Mouse (Mus musculus) lung, embryonic 16.5 days (tissue): ENCODE data around the gene Actr3b. TPM values are rescaled to one million over a fixed set of nuclear protein-coding genes. Genes with fewer than 3 reads are reported as not detected.

Source experiments
- ATAC-seq: fragments of 200-750 bp; cut with Nextera tagmentation; 2 replicates; pipeline ENCODE4 v1.8.0; 2017; ENCODE audit warnings: low read depth, mild to moderate bottlenecking, moderate library complexity
- H3K27ac ChIP-seq: fragments of 300-500 bp; sonication (generic); 2 replicates; pipeline ENCODE4 v1.5.1; 2014; ENCODE audit warnings: mild to moderate bottlenecking, control low read depth, low read length
- H3K27me3 ChIP-seq: fragments of 300-500 bp; sonication (generic); 2 replicates; pipeline ENCODE4 v1.6.1; 2014; ENCODE audit warnings: low read depth, low read length, mixed read lengths; ENCODE audit not compliant: control insufficient read depth, insufficient read depth
- H3K36me3 ChIP-seq: fragments of 300-500 bp; sonication (generic); 2 replicates; pipeline ENCODE4 v1.6.1; 2014; ENCODE audit warnings: low read length; ENCODE audit not compliant: control insufficient read depth, insufficient read depth
- H3K4me1 ChIP-seq: fragments of 300-500 bp; sonication (generic); replicated peaks from 2 replicates; pipeline ENCODE4 v1.6.1; 2014; ENCODE audit warnings: low read length, mixed read lengths; ENCODE audit not compliant: control insufficient read depth, insufficient read depth
- H3K4me2 ChIP-seq: fragments of 300-500 bp; sonication (generic); 2 replicates; pipeline ENCODE4 v1.6.1; 2014; ENCODE audit warnings: low read depth, low read length, control low read depth
- H3K4me3 ChIP-seq: fragments of 300-500 bp; sonication (generic); 2 replicates; pipeline ENCODE4 v1.5.1; 2014; ENCODE audit warnings: mild to moderate bottlenecking, low read length, control low read depth
- H3K9ac ChIP-seq: fragments of 300-500 bp; sonication (generic); 2 replicates; pipeline ENCODE4 v1.6.1; 2014; ENCODE audit warnings: low read length, control low read depth
- H3K9me3 ChIP-seq: fragments of 300-500 bp; sonication (generic); 2 replicates; pipeline ENCODE4 v1.6.1; 2016; ENCODE audit warnings: low read length; ENCODE audit not compliant: control insufficient read depth
- WGBS: fragments of 180-500 bp; shearing (Covaris S2); extraction: QIAGEN DNeasy Blood & Tissue Kit; methylation state at CpG from one replicate; pipeline ENCODE4 v1.1.7; 2014; 5-methylcytosine and 5-hydroxymethylcytosine counted together
- polyA plus RNA-seq: library from polyadenylated mRNA; unstranded; fragments of >200 nt; fragmentation: Nextera tagmentation; extraction: Ambion mirVana; gene quantifications from 2 replicates; pipeline ENCODE4 v1.2.1, GENCODE M21; 2015

The Actr3b gene
- polyA plus RNA-seq, 1 experiment from 2014 or later: 2.0 TPM

DNA sequence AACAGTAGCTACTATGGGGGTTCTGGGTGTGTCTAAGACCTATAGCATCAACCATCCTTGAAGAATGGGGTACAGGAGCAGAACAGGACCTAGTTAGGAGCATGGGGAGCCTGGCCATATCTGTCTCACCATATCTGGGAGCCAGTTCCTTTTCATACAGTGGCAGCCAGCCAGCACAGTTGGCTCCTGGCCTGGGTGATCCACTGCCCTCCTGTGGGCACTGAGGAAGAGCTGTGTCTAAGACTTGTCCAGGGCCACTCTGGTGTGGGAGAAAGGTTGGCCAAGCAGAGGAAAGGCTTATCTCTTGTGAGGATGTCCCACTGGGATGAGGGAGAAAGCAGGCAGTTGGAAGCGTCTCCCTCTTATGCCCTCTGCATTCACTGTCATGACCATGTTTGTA lies 131.5 kb downstream of the Actr3b start:
- Histone ChIP-seq H3K4me3 (no peak overlapping the region), H3K4me1 (no peaks in the 10 kb centered on the region), H3K9me3 (no peaks in the 10 kb centered on the region), H3K27ac (no peak overlapping the region), H3K27me3 (no peaks in the 10 kb centered on the region), H3K36me3 (no peaks in the 10 kb centered on the region), H3K4me2 (no peak overlapping the region), H3K9ac (no peak overlapping the region)
- ATAC-seq: no peak
- 50% methylated on average over 1 of the region's 1 CpGs for WGBS

Other genes with a start within 250 kb of the Actr3b start
- not detected in 2 replicates for gene Cct8l1, start 243.9 kb upstream of the Actr3b start, polyA plus RNA-seq
- 8.6 and 9.4 TPM in 2 replicates for gene Xrcc2, start 54.2 kb upstream of the Actr3b start, polyA plus RNA-seq
- not detected in 2 replicates for gene Gm21663, start 182.4 kb downstream of the Actr3b start, polyA plus RNA-seq
- not detected in 2 replicates for gene Gm21671, start 194.4 kb downstream of the Actr3b start, polyA plus RNA-seq
- not detected in 2 replicates for gene Gm21680, start 212.7 kb downstream of the Actr3b start, polyA plus RNA-seq
- not detected in 2 replicates for gene Gm21698, start 228.7 kb downstream of the Actr3b start, polyA plus RNA-seq
- gene Gm1979, start 244.8 kb downstream of the Actr3b start, polyA plus RNA-seq: not detected in 2 replicates